1 mouse cellular context compared by ENCODE assay signal in the genomic region with DNA sequence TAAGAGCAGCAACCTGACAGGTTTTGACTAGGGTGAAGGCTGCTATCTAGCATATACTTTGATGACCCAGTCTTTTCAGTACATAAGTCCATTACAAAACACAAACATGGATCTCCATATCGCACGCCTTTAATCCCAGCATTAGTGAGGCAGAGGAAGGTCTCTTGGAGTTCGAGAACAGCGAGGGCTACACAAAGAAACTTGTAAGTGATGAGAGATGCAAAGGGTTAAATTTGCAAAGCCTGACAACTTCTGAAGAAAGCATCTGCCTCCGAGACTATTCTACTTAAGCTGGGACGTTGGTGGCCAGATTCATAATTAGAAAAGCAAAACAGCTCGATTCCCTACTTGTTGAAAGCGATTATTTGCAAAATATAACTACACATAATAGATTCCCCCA.
TF ChIP-seq lines count a peak whose summit lies in the region.

No protein-coding gene starts in this region.

TF ChIP-seq in MEL, 35 proteins besides CTCF, POLR2A, EP300 and RAD21 (continued from another document):
- TF ChIP-seq CHD2 (IDR thresholded peaks at IDR 0.05; ENCODE audit: low read length) (peak; percentile 16; the same call in 1 of the 2 replicates), NELFE (IDR thresholded peaks at IDR 0.05; ENCODE audit: low read depth, low read length) (no peak), CHD1 (IDR thresholded peaks at IDR 0.05; ENCODE audit: low read depth, low read length) (no peak), KAT2A (conservative IDR thresholded peaks at IDR 0.05; ENCODE audit: low read depth, low read length) (no peak), E2F4 (IDR thresholded peaks at IDR 0.05; ENCODE audit: borderline replicate concordance, low read depth, low read length) (no peak), MEF2A (IDR thresholded peaks at IDR 0.05; ENCODE audit: extremely low read depth, insufficient replicate concordance, low read depth, low read length, poor library complexity, severe bottlenecking) (no peak), ZKSCAN1 (IDR thresholded peaks at IDR 0.05; ENCODE audit: low read depth, low read length) (0 out of 2 replicates have a peak, but pooled peaks have one; percentile 51), NRF1 (IDR thresholded peaks at IDR 0.05; ENCODE audit: insufficient read depth, low read depth, low read length, poor library complexity, severe bottlenecking) (no peak), TCF12 (IDR thresholded peaks at IDR 0.05; ENCODE audit: low read depth, low read length) (no peak), ZMIZ1 (IDR thresholded peaks at IDR 0.05; ENCODE audit: low read depth, low read length) (peak; percentile 64; the same call in 1 of the 2 replicates), BHLHE40 (IDR thresholded peaks at IDR 0.05; ENCODE audit: borderline replicate concordance, low read depth, low read length) (no peak), SIN3A (IDR thresholded peaks at IDR 0.05; ENCODE audit: low read length) (no peak), TBP (IDR thresholded peaks at IDR 0.05; ENCODE audit: low read depth, low read length) (no peak), TAL1 (IDR thresholded peaks at IDR 0.05; ENCODE audit: low read length) (no peak), RCOR1 (IDR thresholded peaks at IDR 0.05; ENCODE audit: low read depth, low read length) (0 out of 2 replicates have a peak, but pooled peaks have one; percentile 17), POLR2AphosphoS5 (IDR thresholded peaks at IDR 0.05; ENCODE audit: borderline replicate concordance, low read depth, low read length) (no peak), SMC3 (IDR thresholded peaks at IDR 0.05; ENCODE audit: low read depth, low read length) (no peak)
TF ChIP-seq in MEL: peak in this region for 4.
